Mouse (Mus musculus): ENCODE measurements around the gene Tnxb.
"Not testable (repeated sequence)": the region's sequence is repeated elsewhere in the genome, so short reads cannot be mapped to it uniquely, and the experiment has no call there.

GRCm38 (mm10) chr17:34706476-34706875 is 36.1 kb downstream of the Tnxb start:
- TF ChIP-seq CTCF, EP300 (IDR thresholded peaks at IDR 0.05): not testable (repeated sequence)
